Mouse (Mus musculus): ENCODE results near the gene Cdk12.

Cdk12 gene

GRCm38 (mm10) chr11:98318421-98319116 lies 115.7 kb downstream of the Cdk12 start:
- DNase-seq, result no peak

GRCm38 (mm10) chr11:98319120-98319519 lies 116.3 kb downstream of the Cdk12 start:
- no peak for DNase-seq

- DNase-seq, result no peak
These were observed 116.7 kb downstream of the Cdk12 start for GRCm38 (mm10) chr11:98319544-98319943.

GRCm38 (mm10) chr11:98319944-98320343 lies 117.1 kb downstream of the Cdk12 start:
- no peak for DNase-seq

- no peak for DNase-seq
These were observed 117.5 kb downstream of the Cdk12 start for GRCm38 (mm10) chr11:98320381-98320780.

GRCm38 (mm10) chr11:98320806-98321676 lies 118.2 kb downstream of the Cdk12 start:
- DNase-seq, result no peak

- no peak for DNase-seq
These were observed 118.8 kb downstream of the Cdk12 start for GRCm38 (mm10) chr11:98321677-98322003.

- no peak for DNase-seq
These were observed 119.3 kb downstream of the Cdk12 start for GRCm38 (mm10) chr11:98322159-98322558.

GRCm38 (mm10) chr11:98323136-98323866 lies 120.4 kb downstream of the Cdk12 start:
- DNase-seq, result no peak

GRCm38 (mm10) chr11:98323933-98324332 lies 121.1 kb downstream of the Cdk12 start:
- DNase-seq, result no peak

- DNase-seq, result no peak
These were observed 122.4 kb downstream of the Cdk12 start for GRCm38 (mm10) chr11:98325191-98325820.

GRCm38 (mm10) chr11:98325821-98326218 lies 123.0 kb downstream of the Cdk12 start:
- DNase-seq, result no peak

- no peak for DNase-seq
These were observed 123.9 kb downstream of the Cdk12 start for GRCm38 (mm10) chr11:98326741-98327135.

GRCm38 (mm10) chr11:98327136-98328030 lies 124.5 kb downstream of the Cdk12 start:
- no peak for DNase-seq

GRCm38 (mm10) chr11:98328031-98328370 lies 125.1 kb downstream of the Cdk12 start:
- no peak for DNase-seq

All from lung, adult 18-20 months (tissue).